Mouse (Mus musculus): ENCODE data around the gene Tbx1. TPM values are rescaled to one million over a fixed set of nuclear protein-coding genes. Genes with fewer than 3 reads are reported as not detected.

Gene Tbx1
- polyA plus RNA-seq, 1 experiment = 3.3 TPM

GRCm38 (mm10) chr16:18623751-18624540, 33.5 kb upstream of the Tbx1 start:
- no peak for TF ChIP-seq CTCF (IDR thresholded peaks at IDR 0.05; ENCODE audit: borderline replicate concordance, insufficient read depth, low read length)
- no peak for TF ChIP-seq POLR2A (IDR thresholded peaks at IDR 0.05; ENCODE audit: low read depth, low read length)
- Histone ChIP-seq H3K4me3 (ENCODE audit: insufficient read depth, low read length) (no peak overlapping the region), H3K27ac (ENCODE audit: insufficient read depth, low read length) (no peak overlapping the region), H3K4me1 (ENCODE audit: control insufficient read depth, insufficient read depth, low read length) (0 out of 2 replicates have a peak, but pooled peaks cover 4% of the 10 kb centered on the region)

- Histone ChIP-seq H3K27ac (ENCODE audit: insufficient read depth, low read length) (no peak overlapping the region), H3K4me1 (ENCODE audit: control insufficient read depth, insufficient read depth, low read length) (0 out of 2 replicates have a peak, but pooled peaks cover 4% of the 10 kb centered on the region), H3K4me3 (ENCODE audit: insufficient read depth, low read length) (no peak overlapping the region)
- TF ChIP-seq CTCF (IDR thresholded peaks at IDR 0.05; ENCODE audit: borderline replicate concordance, insufficient read depth, low read length) (no peak), POLR2A (IDR thresholded peaks at IDR 0.05; ENCODE audit: low read depth, low read length) (no peak)
Measured at GRCm38 (mm10) chr16:18622916-18623750, 32.7 kb upstream of the Tbx1 start.

- no peak for TF ChIP-seq POLR2A (IDR thresholded peaks at IDR 0.05; ENCODE audit: low read depth, low read length)
- no peak for TF ChIP-seq CTCF (IDR thresholded peaks at IDR 0.05; ENCODE audit: borderline replicate concordance, insufficient read depth, low read length)
- Histone ChIP-seq H3K4me3 (ENCODE audit: insufficient read depth, low read length) (no peak within 1 kb of the TSS), H3K4me1 (ENCODE audit: control insufficient read depth, insufficient read depth, low read length) (0 out of 2 replicates have a peak, but pooled peaks cover 4% of the 10 kb centered on the region), H3K27ac (ENCODE audit: insufficient read depth, low read length) (no peak within 1 kb of the TSS)
Measured at GRCm38 (mm10) chr16:18622019-18622418, 31.5 kb upstream of the Tbx1 start, which contains the start of gene Gp1bb. Gene Gp1bb (minus strand): TSS chr16:18622403.

- H3K4me3 ChIP-seq (ENCODE audit: insufficient read depth, low read length) = no peak overlapping the region
Measured at GRCm38 (mm10) chr16:18621362-18622001, 31.0 kb upstream of the Tbx1 start.

GRCm38 (mm10) chr16:18620601-18621361, 30.3 kb upstream of the Tbx1 start:
- Histone ChIP-seq H3K27ac (ENCODE audit: insufficient read depth, low read length) (no peak overlapping the region), H3K4me3 (ENCODE audit: insufficient read depth, low read length) (no peak overlapping the region)
- TF ChIP-seq POLR2A (IDR thresholded peaks at IDR 0.05; ENCODE audit: low read depth, low read length) = no peak
- no peak for TF ChIP-seq CTCF (IDR thresholded peaks at IDR 0.05; ENCODE audit: borderline replicate concordance, insufficient read depth, low read length)

More at GRCm38 (mm10) chr16:18621362-18622001, 31.0 kb upstream of the Tbx1 start:
- TF ChIP-seq CTCF (IDR thresholded peaks at IDR 0.05; ENCODE audit: borderline replicate concordance, insufficient read depth, low read length) (no peak), POLR2A (IDR thresholded peaks at IDR 0.05; ENCODE audit: low read depth, low read length) (no peak)
- H3K27ac ChIP-seq (ENCODE audit: insufficient read depth, low read length) = no peak overlapping the region
- H3K4me1 ChIP-seq (ENCODE audit: control insufficient read depth, insufficient read depth, low read length) = 0 out of 2 replicates have a peak, but pooled peaks cover 4% of the 10 kb centered on the region

GRCm38 (mm10) chr16:18620201-18620600, 29.7 kb upstream of the Tbx1 start:
- Histone ChIP-seq H3K4me3 (ENCODE audit: insufficient read depth, low read length) (no peak overlapping the region), H3K4me1 (ENCODE audit: control insufficient read depth, insufficient read depth, low read length) (no peaks in the 10 kb centered on the region), H3K27ac (ENCODE audit: insufficient read depth, low read length) (no peak overlapping the region)
- TF ChIP-seq CTCF (IDR thresholded peaks at IDR 0.05; ENCODE audit: borderline replicate concordance, insufficient read depth, low read length) (no peak), POLR2A (IDR thresholded peaks at IDR 0.05; ENCODE audit: low read depth, low read length) (no peak)

More at GRCm38 (mm10) chr16:18620601-18621361, 30.3 kb upstream of the Tbx1 start:
- H3K4me1 ChIP-seq (ENCODE audit: control insufficient read depth, insufficient read depth, low read length) = 0 out of 2 replicates have a peak, but pooled peaks cover 2% of the 10 kb centered on the region

GRCm38 (mm10) chr16:18619110-18619509, 28.6 kb upstream of the Tbx1 start:
- Histone ChIP-seq H3K27ac (ENCODE audit: insufficient read depth, low read length) (no peak overlapping the region), H3K4me1 (ENCODE audit: control insufficient read depth, insufficient read depth, low read length) (no peaks in the 10 kb centered on the region), H3K4me3 (ENCODE audit: insufficient read depth, low read length) (no peak overlapping the region)
- no peak for TF ChIP-seq CTCF (IDR thresholded peaks at IDR 0.05; ENCODE audit: borderline replicate concordance, insufficient read depth, low read length)
- no peak for TF ChIP-seq POLR2A (IDR thresholded peaks at IDR 0.05; ENCODE audit: low read depth, low read length)

GRCm38 (mm10) chr16:18618297-18618696, 27.8 kb upstream of the Tbx1 start:
- Histone ChIP-seq H3K4me3 (ENCODE audit: insufficient read depth, low read length) (no peak overlapping the region), H3K27ac (ENCODE audit: insufficient read depth, low read length) (no peak overlapping the region), H3K4me1 (ENCODE audit: control insufficient read depth, insufficient read depth, low read length) (no peaks in the 10 kb centered on the region)
- TF ChIP-seq POLR2A (IDR thresholded peaks at IDR 0.05; ENCODE audit: low read depth, low read length) (no peak), CTCF (IDR thresholded peaks at IDR 0.05; ENCODE audit: borderline replicate concordance, insufficient read depth, low read length) (no peak)

All from embryonic fibroblast, embryonic 13.5 days (primary cell).